Mouse (Mus musculus) thymus, adult 2 months (tissue): ENCODE results near the gene Daam2.

Experiments used
- CTCF ChIP-seq: fragments of 200-500 bp; IDR thresholded peaks from 2 replicates; pipeline ENCODE4 v1.5.1; 2012; ENCODE audit warnings: mild to moderate bottlenecking, control low read depth, low read length, moderate library complexity, borderline replicate concordance; ENCODE audit not compliant: control insufficient read depth, poor library complexity, insufficient read depth; ENCODE audit errors: extremely low read depth
- POLR2A ChIP-seq: fragments of 200-500 bp; IDR thresholded peaks from 2 replicates; pipeline ENCODE4 v1.6.1; 2012; ENCODE audit warnings: mild to moderate bottlenecking, low read length, control low read depth, moderate library complexity; ENCODE audit not compliant: control insufficient read depth, poor library complexity, insufficient read depth; ENCODE audit errors: extremely low read depth

DNA sequence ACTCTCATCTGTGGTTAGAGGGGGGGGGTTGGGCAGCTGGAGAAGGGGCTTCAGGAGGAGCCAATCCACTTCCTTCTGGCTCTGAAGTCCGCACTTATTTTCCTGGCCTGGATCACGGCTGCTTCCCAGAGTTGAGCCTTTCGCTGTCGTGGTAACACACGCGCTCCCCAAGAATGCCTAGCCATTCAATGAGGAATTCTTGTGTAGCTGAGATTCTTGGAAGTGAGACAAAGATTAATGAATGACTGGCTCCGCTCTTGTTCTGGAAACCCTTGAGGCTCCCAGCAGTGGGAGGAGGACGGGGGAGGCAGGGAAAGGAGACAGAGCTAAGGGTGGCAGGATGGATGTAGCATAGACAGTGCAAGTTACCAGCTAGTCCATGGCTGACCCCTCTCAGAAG lies 24.9 kb downstream of the Daam2 start:
- TF ChIP-seq POLR2A = no peak
- TF ChIP-seq CTCF = no peak
